Mouse (Mus musculus) lung, postnatal 0 days (tissue): ENCODE measurements around the gene Nedd9.

Source experiments
- CTCF ChIP-seq: IDR thresholded peaks from 2 replicates; pipeline ENCODE4 v1.5.1; 2016; ENCODE audit warnings: antibody characterized with exemption, mild to moderate bottlenecking
- EP300 ChIP-seq: IDR thresholded peaks from 2 replicates; pipeline ENCODE4 v1.6.1; 2016; ENCODE audit warnings: antibody characterized with exemption, mild to moderate bottlenecking, control low read depth

- no peak for TF ChIP-seq CTCF
- TF ChIP-seq EP300: no peak
These were observed 165.7 kb downstream of the Nedd9 start for GRCm38 (mm10) chr13:41321433-41321832.
